Mouse (Mus musculus): Measurements from ENCODE around the gene H2-Eb1. TPM values are rescaled to one million over a fixed set of nuclear protein-coding genes. Genes with fewer than 3 reads are reported as not detected.

The H2-Eb1 gene
- polyA plus RNA-seq, 1 experiment from 2014 or later, result 1.8 TPM

- H3K27me3 ChIP-seq, result peaks cover 13% of the 10 kb centered on the region
- no peak overlapping the region for H3K9ac ChIP-seq
- peaks cover 3% of the 10 kb centered on the region; the same call in 1 of the 2 replicates for H3K4me1 ChIP-seq (replicated peaks)
- no peak overlapping the region for H3K4me2 ChIP-seq
- WGBS (ENCODE audit: insufficient replicate concordance), result 54% methylated on average over 4 of the region's 4 CpGs
- H3K4me3 ChIP-seq (replicated peaks), result no peak overlapping the region
- no peak overlapping the region for H3K27ac ChIP-seq (replicated peaks)
- ATAC-seq (ENCODE audit: insufficient read depth), result no peak
- H3K9me3 ChIP-seq (replicated peaks), result no peaks in the 10 kb centered on the region
- H3K36me3 ChIP-seq (replicated peaks), result no peaks in the 10 kb centered on the region
Observed at GRCm38 (mm10) chr17:34269817-34270216, 35.9 kb upstream of the H2-Eb1 start.

- Histone ChIP-seq H3K4me2 (no peak overlapping the region), H3K9ac (no peak overlapping the region), H3K27ac (replicated peaks) (no peak overlapping the region), H3K27me3 (peaks cover 8% of the 10 kb centered on the region), H3K4me3 (replicated peaks) (no peak overlapping the region), H3K9me3 (replicated peaks) (no peaks in the 10 kb centered on the region), H3K4me1 (replicated peaks) (no peaks in the 10 kb centered on the region), H3K36me3 (replicated peaks) (no peaks in the 10 kb centered on the region)
- no peak for ATAC-seq (ENCODE audit: insufficient read depth)
- WGBS (ENCODE audit: insufficient replicate concordance), result 62% methylated on average over 2 of the region's 2 CpGs
Observed at GRCm38 (mm10) chr17:34270230-34270629, 35.4 kb upstream of the H2-Eb1 start.

DNA sequence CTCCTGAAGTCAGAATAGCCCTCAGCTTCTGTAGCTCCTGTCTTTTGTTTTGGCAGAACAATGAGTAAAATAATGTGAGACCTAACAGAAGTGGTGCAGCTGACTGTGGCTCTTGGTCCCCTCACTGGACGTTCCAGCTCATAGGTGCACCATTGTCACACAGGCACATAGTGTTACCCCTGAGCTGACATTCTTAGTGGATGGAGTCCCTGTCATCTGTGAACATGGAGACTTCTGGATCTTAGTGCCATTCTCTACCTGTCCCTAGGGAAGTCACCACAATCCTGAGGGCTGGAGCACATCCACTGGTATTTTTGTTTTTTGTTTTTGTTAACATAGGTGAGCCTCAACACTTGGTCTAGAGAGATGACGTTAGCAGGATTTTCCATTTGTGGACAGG, 34.7 kb upstream of the H2-Eb1 start:
- Histone ChIP-seq H3K4me1 (replicated peaks) (no peaks in the 10 kb centered on the region), H3K4me3 (replicated peaks) (no peak overlapping the region), H3K9me3 (replicated peaks) (no peaks in the 10 kb centered on the region), H3K27me3 (0 out of 2 replicates have a peak, but pooled peaks cover 4% of the 10 kb centered on the region), H3K36me3 (replicated peaks) (no peaks in the 10 kb centered on the region), H3K27ac (replicated peaks) (no peak overlapping the region), H3K4me2 (no peak overlapping the region), H3K9ac (no peak overlapping the region)
- 46% methylated on average over 2 of the region's 2 CpGs for WGBS (ENCODE audit: insufficient replicate concordance)
- no peak for ATAC-seq (ENCODE audit: insufficient read depth)

DNA sequence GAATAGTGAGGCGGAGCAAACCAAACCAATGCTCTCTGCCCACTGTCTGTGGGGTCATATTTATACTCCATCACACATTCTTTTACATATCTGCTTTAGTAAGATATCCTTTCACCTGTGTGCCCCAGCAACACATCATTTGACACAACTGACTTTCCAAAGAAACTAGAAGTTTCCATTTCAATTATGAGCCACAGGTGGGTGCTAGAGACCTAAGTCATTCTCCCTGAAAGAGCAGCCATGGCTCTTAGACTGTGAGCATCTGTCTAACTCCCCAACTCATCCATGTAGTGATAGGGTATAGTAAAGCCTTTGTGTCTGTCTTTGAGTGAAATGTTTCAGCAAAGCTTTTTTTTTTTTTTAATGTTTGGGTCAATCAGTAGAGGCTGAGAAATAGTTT, 33.6 kb upstream of the H2-Eb1 start:
- no peak overlapping the region for H3K4me2 ChIP-seq
- H3K9me3 ChIP-seq (replicated peaks), result no peaks in the 10 kb centered on the region
- H3K27me3 ChIP-seq, result no peaks in the 10 kb centered on the region
- ATAC-seq (ENCODE audit: insufficient read depth), result no peak
- H3K36me3 ChIP-seq (replicated peaks), result no peaks in the 10 kb centered on the region
- no peaks in the 10 kb centered on the region for H3K4me1 ChIP-seq (replicated peaks)
- H3K27ac ChIP-seq (replicated peaks), result no peak overlapping the region
- H3K9ac ChIP-seq, result no peak overlapping the region
- no peak overlapping the region for H3K4me3 ChIP-seq (replicated peaks)
- WGBS (ENCODE audit: insufficient replicate concordance), result 79% methylated on average over 1 of the region's 1 CpGs

DNA sequence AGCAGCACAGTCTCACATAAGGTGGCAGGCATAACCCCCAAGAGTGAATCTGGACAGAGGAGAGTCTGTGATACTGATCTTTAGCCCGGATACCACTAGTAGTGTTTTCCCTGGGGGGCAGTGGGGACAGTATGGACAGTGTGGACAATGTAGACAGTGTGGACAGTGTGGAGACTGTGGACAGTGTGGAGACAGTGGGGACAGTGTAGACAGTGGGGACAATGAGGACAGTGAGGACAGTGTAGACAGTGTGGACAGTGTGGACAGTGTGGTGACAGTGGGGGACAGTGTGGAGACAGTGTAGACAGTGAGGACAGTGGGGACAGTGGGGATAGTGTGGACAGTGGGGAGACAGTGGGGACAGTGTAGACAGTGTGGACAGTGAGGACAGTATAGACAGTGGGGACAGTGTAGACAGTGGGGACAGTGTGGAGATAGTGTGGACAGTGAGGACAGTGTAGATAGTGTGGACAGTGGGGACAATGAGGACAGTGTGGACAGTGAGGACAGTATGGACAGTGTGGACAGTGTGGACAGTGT, 25.1 kb upstream of the H2-Eb1 start:
- H3K4me2 ChIP-seq, result no peak overlapping the region
- H3K27ac ChIP-seq (replicated peaks), result no peak overlapping the region
- WGBS (ENCODE audit: insufficient replicate concordance), result 29% methylated on average over 1 of the region's 1 CpGs
- no peaks in the 10 kb centered on the region for H3K9me3 ChIP-seq (replicated peaks)
- H3K4me3 ChIP-seq (replicated peaks), result no peak overlapping the region
- no peaks in the 10 kb centered on the region for H3K36me3 ChIP-seq (replicated peaks)
- H3K27me3 ChIP-seq, result no peaks in the 10 kb centered on the region
- H3K9ac ChIP-seq, result no peak overlapping the region
- no peaks in the 10 kb centered on the region for H3K4me1 ChIP-seq (replicated peaks)
- peak; percentile 28; the same call in 1 of the 2 replicates for ATAC-seq (ENCODE audit: insufficient read depth)

DNA sequence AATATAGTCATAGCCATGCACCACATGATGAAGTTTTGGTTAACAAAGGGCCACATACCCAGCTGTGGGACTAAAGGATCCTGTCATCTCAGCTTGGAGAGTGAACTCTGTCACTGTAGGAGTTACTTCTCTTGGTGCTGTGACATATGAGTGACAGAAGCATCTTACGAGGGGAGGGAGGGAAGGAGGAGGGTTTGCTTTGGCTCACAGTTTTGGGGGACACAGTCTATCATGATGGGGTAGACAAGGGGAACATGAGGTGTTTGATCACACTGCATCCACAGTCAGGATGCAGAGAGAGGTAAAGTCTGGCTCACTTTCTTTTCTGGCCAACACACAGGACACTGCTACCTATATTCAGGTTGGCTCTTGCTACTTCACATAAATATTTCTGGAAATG, 23.8 kb upstream of the H2-Eb1 start:
- H3K4me1 ChIP-seq (replicated peaks), result no peaks in the 10 kb centered on the region

GRCm38 (mm10) chr17:34285371-34285770, 20.3 kb upstream of the H2-Eb1 start:
- H3K9me3 ChIP-seq (replicated peaks), result no peaks in the 10 kb centered on the region
- ATAC-seq (ENCODE audit: insufficient read depth), result no peak
- no peak overlapping the region for H3K4me3 ChIP-seq (replicated peaks)
- no peaks in the 10 kb centered on the region for H3K4me1 ChIP-seq (replicated peaks)
- H3K36me3 ChIP-seq (replicated peaks), result no peaks in the 10 kb centered on the region
- no peak overlapping the region for H3K27ac ChIP-seq (replicated peaks)
- no peak overlapping the region for H3K4me2 ChIP-seq
- 62% methylated on average over 4 of the region's 4 CpGs for WGBS (ENCODE audit: insufficient replicate concordance)
- no peak overlapping the region for H3K9ac ChIP-seq
- no peaks in the 10 kb centered on the region for H3K27me3 ChIP-seq

More for the DNA sequence above, 23.8 kb upstream of the H2-Eb1 start:
- Histone ChIP-seq H3K27me3 (no peaks in the 10 kb centered on the region), H3K4me2 (no peak overlapping the region), H3K36me3 (replicated peaks) (no peaks in the 10 kb centered on the region), H3K4me3 (replicated peaks) (no peak overlapping the region), H3K9me3 (replicated peaks) (no peaks in the 10 kb centered on the region), H3K27ac (replicated peaks) (no peak overlapping the region), H3K9ac (no peak overlapping the region)
- no peak for ATAC-seq (ENCODE audit: insufficient read depth)
- WGBS (ENCODE audit: insufficient replicate concordance), result 24% methylated on average over 1 of the region's 1 CpGs

DNA sequence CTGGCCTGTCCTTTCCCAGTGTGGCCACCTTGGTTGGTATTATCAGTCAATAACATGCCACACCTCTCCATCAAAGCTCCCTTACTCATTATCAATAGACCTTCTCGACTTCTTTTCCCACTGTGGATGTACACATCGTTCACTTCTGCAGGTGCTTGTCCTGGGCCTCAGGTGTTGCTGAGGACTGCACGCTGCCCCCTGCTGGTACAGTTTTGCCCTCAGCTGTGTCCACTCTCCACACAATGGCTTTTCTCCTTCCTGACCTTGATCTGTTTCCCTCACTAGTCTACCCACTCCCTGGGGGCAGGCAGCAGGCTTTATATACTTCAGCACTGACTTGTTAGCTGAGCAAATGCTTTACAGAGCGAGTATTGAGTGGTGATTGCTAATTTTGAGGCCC, 19.8 kb upstream of the H2-Eb1 start:
- no peak for ATAC-seq (ENCODE audit: insufficient read depth)
- H3K27me3 ChIP-seq, result no peaks in the 10 kb centered on the region
- no peak overlapping the region for H3K9ac ChIP-seq
- 29% methylated on average over 4 of the region's 4 CpGs for WGBS (ENCODE audit: insufficient replicate concordance)
- H3K4me1 ChIP-seq (replicated peaks), result no peaks in the 10 kb centered on the region
- no peak overlapping the region for H3K4me2 ChIP-seq
- no peaks in the 10 kb centered on the region for H3K9me3 ChIP-seq (replicated peaks)
- no peaks in the 10 kb centered on the region for H3K36me3 ChIP-seq (replicated peaks)
- no peak overlapping the region for H3K27ac ChIP-seq (replicated peaks)
- H3K4me3 ChIP-seq (replicated peaks), result no peak overlapping the region

DNA sequence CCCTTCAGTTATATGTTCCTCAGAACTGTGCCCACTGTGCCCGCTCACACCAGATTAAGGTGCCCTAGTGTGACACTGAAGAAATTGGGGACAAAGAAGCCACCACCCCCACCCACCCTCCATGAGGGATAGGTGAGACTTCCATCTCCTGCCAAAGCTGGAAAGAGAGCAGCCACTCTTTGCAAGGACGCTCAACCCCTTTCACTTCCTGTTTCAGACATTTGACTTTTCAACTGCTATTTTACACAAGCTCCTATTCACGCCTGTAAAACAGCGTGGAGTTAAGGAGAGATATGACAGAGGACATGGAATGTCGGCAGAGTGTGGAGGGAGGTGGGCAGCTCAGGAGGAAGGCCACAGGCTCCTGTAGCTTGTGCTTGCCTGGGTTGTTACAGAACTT, 19.2 kb upstream of the H2-Eb1 start:
- 41% methylated on average over 5 of the region's 5 CpGs for WGBS (ENCODE audit: insufficient replicate concordance)
- H3K36me3 ChIP-seq (replicated peaks), result no peaks in the 10 kb centered on the region
- H3K27ac ChIP-seq (replicated peaks), result no peak overlapping the region
- H3K4me1 ChIP-seq (replicated peaks), result no peaks in the 10 kb centered on the region
- H3K9me3 ChIP-seq (replicated peaks), result no peaks in the 10 kb centered on the region
- no peak overlapping the region for H3K4me3 ChIP-seq (replicated peaks)
- H3K4me2 ChIP-seq, result no peak overlapping the region
- H3K9ac ChIP-seq, result no peak overlapping the region
- H3K27me3 ChIP-seq, result no peaks in the 10 kb centered on the region
- no peak for ATAC-seq (ENCODE audit: insufficient read depth)

DNA sequence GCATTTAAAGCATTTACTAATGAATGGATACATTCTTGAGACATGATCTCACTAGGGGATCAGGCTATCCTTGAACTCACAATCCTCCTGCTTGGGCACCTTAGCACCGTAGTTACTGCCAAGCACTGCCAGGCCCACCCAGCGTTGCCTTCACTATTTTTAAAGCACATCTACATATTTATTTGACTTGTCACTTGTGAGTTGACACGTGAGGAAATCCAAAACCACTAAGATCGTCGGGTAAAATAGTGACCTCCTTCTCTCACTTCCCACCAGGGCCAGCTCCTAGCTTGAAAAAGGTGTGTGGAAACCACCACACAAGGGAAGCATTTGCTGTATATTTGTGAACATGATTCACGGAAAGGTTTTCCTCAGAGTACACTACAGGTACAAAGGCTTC, 18.7 kb upstream of the H2-Eb1 start:
- Histone ChIP-seq H3K27me3 (no peaks in the 10 kb centered on the region), H3K27ac (replicated peaks) (no peak overlapping the region), H3K9me3 (replicated peaks) (no peaks in the 10 kb centered on the region), H3K9ac (no peak overlapping the region), H3K36me3 (replicated peaks) (no peaks in the 10 kb centered on the region), H3K4me1 (replicated peaks) (no peaks in the 10 kb centered on the region), H3K4me2 (no peak overlapping the region), H3K4me3 (replicated peaks) (no peak overlapping the region)
- ATAC-seq (ENCODE audit: insufficient read depth), result no peak
- WGBS (ENCODE audit: insufficient replicate concordance), result 28% methylated on average over 6 of the region's 6 CpGs

- H3K4me1 ChIP-seq (replicated peaks), result no peaks in the 10 kb centered on the region
- no peaks in the 10 kb centered on the region for H3K9me3 ChIP-seq (replicated peaks)
- H3K27me3 ChIP-seq, result no peaks in the 10 kb centered on the region
- H3K9ac ChIP-seq, result no peak within 1 kb of the TSS
- H3K4me3 ChIP-seq (replicated peaks), result no peak within 1 kb of the TSS
- ATAC-seq (ENCODE audit: insufficient read depth), result no peak
- H3K36me3 ChIP-seq (replicated peaks), result no peaks in the 10 kb centered on the region
- no peak within 1 kb of the TSS for H3K4me2 ChIP-seq
- 17% methylated on average over 8 of the region's 8 CpGs for WGBS (ENCODE audit: insufficient replicate concordance)
- no peak within 1 kb of the TSS for H3K27ac ChIP-seq (replicated peaks)
Observed at GRCm38 (mm10) chr17:34287648-34288047, 18.0 kb upstream of the H2-Eb1 start, which contains the start of gene H2-Aa. Gene H2-Aa (minus strand): TSS chr17:34287823.

DNA sequence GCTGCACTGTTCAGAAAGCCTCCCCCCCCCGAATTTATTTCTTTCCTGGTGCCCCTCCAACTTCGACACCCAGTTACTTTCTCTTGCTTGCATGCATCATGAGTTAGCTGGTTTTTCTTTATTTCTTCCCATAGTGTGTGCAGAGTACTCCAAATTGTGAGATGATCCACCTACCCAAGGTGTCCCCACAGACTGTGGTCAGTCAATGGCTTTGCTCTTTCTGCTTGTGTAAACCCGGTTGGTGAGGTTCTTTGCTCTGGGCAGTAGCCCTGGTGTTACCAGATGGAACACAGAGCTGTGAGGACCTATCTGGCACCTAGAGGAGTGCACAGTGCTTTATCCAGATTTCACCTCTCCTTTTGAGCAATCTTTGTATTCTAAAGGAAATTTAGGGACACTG, 17.5 kb upstream of the H2-Eb1 start:
- H3K9ac ChIP-seq, result no peak overlapping the region
- H3K27me3 ChIP-seq, result no peaks in the 10 kb centered on the region
- H3K27ac ChIP-seq (replicated peaks), result no peak overlapping the region
- no peaks in the 10 kb centered on the region for H3K4me1 ChIP-seq (replicated peaks)
- H3K4me2 ChIP-seq, result no peak overlapping the region
- H3K4me3 ChIP-seq (replicated peaks), result no peak overlapping the region
- 45% methylated on average over 3 of the region's 3 CpGs for WGBS (ENCODE audit: insufficient replicate concordance)
- no peak for ATAC-seq (ENCODE audit: insufficient read depth)
- H3K36me3 ChIP-seq (replicated peaks), result no peaks in the 10 kb centered on the region
- H3K9me3 ChIP-seq (replicated peaks), result no peaks in the 10 kb centered on the region

All from liver, embryonic 15.5 days (tissue).